Mouse (Mus musculus) NIH3T3 (cell line): ENCODE results near the gene Trp53bp2.

Experiments
- DNase-seq: peaks from one replicate; pipeline ENCODE4 v3.0.0-alpha.2; 2012; ENCODE audit warnings: low read depth

Trp53bp2 gene

GRCm38 (mm10) chr1:182501815-182502405, 92.9 kb downstream of the Trp53bp2 start:
- peak; percentile 52 for DNase-seq

- DNase-seq = no peak
These were observed 93.6 kb downstream of the Trp53bp2 start for GRCm38 (mm10) chr1:182502491-182503050.

- no peak for DNase-seq
These were observed 94.4 kb downstream of the Trp53bp2 start for GRCm38 (mm10) chr1:182503206-182503900.

- peak; percentile 95 for DNase-seq
These were observed 95.3 kb downstream of the Trp53bp2 start for GRCm38 (mm10) chr1:182504223-182504622.

- no peak for DNase-seq
These were observed 96.3 kb downstream of the Trp53bp2 start for GRCm38 (mm10) chr1:182505291-182505690.

GRCm38 (mm10) chr1:182506229-182506986, 97.4 kb downstream of the Trp53bp2 start:
- peak; percentile 85 for DNase-seq

- no peak for DNase-seq
These were observed 100.3 kb downstream of the Trp53bp2 start for GRCm38 (mm10) chr1:182509110-182509797.

GRCm38 (mm10) chr1:182511073-182511472, 102.1 kb downstream of the Trp53bp2 start:
- no peak for DNase-seq

- peak; percentile 46 for DNase-seq
These were observed 102.8 kb downstream of the Trp53bp2 start for GRCm38 (mm10) chr1:182511778-182512177.
